Mouse (Mus musculus) retina, postnatal 7 days (tissue): ENCODE data around the gene Zfhx3.

Source experiments
- DNase-seq: peaks from one replicate; pipeline ENCODE4 v3.0.0-alpha.2; 2012; ENCODE audit warnings: low read depth, low spot score

Zfhx3 gene

DNA sequence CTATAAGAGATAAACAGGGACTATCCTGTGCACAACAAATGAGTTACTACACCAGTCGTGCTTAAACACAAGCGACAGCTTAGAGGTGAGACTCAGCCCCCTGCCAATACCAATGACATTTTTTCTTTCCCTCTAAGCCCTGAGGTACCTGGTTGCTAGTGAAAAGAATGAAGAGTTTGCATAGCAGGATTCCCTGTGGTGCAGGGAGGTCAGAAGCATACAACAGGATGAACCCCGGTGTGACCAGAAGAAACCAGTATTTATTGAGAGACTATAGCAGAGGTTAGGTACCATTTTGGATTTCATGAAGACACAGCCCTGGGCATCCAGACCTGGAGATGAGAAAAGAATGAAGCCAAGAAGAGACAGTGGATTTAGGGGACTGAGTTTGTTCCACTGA lies 498.0 kb downstream of the Zfhx3 start:
- no peak for DNase-seq

DNA sequence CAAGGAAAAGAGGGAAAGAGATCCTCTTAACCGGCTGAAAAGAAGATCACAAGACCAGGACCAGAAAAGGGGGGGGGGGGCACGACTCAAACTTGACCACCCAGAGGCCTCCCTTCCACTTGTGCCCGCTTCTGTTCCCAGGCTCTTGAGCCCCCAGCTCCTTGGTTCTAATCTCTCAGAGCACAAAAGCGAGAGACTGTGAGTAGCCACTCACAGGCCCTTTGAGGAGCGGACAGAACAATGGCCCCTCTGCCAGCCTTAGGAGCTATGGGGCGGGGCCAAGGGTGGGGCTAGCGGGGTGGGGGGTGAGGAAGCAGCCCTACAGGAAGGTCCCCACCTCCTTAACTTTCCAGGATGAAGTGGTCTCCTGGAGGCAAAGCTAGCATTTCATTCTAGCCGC lies 508.4 kb downstream of the Zfhx3 start:
- DNase-seq, result no peak

DNA sequence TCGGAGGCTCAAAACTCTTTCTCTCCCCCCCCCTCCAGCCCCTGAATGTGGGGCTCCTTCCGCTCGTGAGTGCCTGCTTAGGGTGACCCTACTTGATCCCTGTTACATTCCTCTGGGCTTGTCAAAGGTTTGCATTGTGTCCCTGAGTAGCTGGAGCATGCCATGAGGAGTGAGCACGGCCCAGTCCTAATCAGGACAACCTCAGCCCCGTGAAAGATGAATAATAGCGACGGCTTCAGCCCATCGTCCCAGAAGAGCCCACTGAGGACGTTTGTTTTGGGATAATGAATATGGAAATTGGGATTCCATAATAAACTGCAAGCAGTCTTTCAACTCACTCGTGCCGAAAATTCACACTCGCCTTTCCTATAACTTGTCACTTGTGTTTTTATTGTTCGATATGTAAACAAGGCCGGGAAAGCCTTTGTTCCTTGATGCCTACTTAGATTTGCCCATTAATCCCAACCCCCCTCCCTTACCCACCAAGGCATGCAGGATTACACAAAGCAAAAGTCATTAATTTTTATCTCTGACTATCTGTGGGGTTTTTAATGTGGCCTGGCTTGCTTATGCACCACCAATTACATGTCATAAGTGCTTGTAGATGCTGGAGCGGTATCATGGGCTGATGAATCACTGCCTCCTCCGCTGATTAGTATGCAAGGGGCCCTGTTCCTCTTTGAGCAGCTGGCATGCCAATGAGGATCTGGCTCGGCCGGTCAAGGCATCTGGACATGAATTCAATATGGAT lies 512.3 kb downstream of the Zfhx3 start:
- no peak for DNase-seq

DNA sequence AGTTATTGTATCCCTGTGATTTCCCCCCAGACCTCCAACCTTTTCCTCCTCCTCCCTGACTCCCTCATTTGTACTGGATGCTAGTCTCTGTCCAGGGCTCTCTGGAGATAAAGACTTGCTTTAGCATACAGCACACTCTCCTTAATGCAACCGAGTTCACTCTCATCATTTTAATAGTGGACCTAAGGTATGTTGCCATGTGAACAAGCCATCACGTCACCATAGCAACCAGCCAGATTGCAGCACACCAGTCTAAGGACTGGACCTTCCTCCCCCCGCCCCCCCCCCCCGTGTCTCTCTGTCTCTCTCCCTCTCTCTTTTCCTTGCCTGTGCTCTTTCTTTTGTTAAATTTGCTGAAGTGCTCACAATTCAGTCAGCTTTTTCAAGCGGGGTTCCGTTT lies 524.2 kb downstream of the Zfhx3 start:
- DNase-seq, result no peak

DNA sequence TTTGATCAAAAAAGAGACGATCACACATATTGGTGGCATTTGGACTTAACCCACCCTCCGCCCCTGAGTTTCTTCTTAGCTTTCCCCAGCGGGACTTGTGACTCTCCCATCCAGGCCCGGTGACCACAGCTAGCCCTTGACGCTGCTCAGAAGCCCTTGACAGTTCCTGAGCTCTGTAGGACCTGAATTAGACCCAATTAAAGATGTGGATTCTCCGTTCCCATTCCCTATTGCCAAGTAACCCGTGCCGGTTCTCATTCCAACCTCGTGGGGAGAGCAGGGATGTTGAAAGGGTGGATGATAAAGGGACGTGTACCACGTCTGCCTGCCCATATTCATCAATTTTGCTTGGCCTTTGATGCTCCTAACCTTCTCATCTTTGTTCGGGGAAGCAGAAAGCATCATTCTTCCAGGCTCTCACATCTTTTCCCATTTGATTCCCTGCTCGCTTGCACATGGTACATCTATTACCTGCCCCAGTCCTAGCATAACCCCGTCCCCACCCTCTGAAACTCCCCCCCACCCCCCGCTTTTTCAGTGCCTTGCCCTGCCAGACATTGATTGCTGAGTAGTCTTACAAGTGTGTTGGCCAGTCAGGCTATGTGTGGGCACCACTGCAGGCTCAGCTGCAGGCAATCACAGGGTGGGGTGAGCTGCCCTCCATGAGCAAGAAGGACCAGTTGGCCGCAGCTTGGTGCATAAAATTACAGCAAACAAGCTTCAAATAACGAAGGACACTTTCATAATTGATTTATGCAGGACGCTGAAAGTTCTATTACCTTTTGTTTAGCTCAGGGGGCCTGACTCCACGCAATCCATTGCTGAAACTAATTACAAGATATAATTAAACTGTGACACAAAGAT lies 525.0 kb downstream of the Zfhx3 start:
- DNase-seq, result no peak

DNA sequence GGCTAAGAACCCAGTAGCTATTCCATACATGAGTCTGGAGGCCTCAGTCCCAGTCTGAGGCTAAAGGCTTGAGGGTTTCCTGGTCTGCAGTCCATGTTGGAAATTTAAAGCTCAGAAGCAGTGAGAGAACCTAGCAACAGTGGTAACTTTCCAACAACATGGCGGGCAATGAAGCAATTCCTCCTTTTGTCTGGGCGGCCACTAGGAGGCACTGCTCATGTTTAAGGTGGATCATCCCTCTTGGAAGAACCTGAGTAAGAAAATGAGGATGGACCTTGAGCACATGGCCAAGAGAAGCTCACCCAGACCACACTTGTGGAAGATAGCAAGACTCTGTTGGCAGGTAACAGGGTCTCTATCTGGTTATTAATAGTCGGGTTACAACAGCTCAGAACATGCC lies 527.8 kb downstream of the Zfhx3 start:
- no peak for DNase-seq

DNA sequence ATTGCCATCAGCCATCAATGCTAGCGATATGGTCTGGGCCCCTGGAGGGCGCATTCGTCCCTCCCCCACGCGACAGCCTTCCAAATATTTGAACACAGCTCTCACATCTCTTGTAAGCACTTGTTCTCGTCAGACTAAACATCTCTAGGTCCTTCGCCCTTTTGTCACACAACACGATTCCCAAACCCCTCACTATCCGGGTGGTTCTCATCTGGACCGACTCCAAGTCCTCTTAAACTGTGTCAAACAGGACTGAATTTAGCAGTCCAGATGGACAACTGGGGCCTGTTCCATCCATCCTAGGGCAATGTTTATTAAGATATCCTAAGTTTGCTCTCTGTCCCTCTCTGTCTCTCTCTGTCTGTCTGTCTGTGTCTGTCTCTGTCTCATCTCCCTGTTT lies 532.1 kb downstream of the Zfhx3 start:
- no peak for DNase-seq

DNA sequence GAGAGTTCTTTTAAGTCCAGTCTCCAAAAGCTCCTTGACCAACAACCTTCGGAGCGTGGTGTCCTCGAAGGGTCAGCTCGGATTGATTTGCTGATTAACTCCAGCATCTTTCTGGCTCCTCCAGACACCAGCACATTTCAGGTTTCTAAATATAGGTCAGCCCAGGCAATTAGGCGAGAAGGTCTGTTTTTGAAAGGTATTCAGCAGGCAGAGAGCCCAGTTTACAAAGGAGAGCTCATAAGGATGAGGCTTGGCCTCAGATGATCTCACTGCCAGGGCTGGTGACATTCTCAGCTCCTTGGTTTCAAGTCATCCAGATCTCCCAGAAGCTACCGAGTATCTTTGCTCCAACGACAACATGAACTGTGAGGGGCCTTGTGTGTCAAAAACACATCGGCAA lies 535.7 kb downstream of the Zfhx3 start:
- DNase-seq, result no peak

DNA sequence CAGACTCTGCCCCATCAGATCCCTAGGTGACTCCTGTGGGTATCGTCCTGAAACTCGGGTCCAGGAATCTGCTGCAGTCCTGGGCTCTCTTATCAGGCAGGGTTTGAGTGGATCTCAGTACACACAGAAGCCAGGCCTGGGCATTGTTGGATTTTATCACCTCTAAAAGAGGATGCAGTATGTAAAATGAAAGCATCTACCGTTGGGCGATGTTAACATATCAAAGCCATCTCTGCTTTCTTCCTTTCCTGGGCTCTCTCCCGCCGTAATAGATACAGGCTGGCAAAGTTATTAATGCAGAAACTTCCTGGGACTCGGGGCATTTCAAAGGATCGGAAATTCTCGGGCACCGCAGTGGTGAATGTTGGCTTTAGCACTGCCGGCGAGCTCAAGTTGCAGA lies 537.7 kb downstream of the Zfhx3 start:
- no peak for DNase-seq

DNA sequence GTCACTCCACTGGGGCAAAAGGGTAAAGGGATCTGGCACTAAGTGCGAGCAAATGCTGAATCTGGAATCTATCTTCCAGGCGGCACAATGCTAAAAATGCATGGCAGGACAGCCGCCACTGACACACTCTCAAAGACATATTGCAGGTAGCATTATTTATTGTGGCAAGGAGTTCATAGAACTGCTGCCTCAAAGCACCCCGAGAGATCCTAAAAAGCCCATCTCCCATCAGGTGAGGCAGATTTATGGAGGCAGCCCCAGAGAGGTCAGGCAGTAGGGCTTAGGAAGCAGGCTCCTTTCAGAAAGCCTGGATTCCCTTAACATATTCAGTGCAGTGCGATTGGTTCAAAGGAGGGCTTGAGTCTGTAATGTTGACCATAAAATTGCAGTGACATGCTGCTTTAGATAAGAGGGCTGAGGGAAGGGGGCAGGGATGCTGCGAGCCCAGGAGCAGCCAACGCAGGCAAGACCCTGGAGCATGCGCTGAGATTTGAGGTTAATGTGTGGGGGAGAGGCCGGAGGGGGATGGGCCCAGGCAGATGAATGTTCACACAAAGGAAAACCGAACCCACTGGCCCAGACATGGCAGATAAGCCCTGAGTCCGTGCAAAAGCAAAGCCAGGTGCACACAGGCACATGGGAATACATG lies 538.8 kb downstream of the Zfhx3 start:
- peak; percentile 13 for DNase-seq

DNA sequence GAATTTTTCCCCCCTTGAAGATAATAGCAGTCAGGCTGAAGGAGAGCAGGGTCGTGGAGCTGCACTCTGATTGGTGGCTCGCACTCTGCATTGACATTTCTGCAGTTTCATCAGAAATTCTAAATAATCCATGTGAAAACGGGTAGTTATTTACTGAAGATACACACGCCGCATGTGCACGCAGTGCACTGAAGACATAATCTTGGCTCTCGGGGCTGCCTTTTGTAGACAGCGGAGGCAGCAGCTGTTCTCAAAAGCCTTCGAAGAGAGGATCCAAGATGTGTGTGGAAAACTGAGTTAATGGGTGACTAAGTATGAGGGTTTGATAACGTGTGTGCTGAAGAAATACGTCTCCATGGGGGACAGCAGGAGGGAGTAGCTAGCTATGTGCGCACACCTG lies 553.7 kb downstream of the Zfhx3 start:
- DNase-seq, result no peak

DNA sequence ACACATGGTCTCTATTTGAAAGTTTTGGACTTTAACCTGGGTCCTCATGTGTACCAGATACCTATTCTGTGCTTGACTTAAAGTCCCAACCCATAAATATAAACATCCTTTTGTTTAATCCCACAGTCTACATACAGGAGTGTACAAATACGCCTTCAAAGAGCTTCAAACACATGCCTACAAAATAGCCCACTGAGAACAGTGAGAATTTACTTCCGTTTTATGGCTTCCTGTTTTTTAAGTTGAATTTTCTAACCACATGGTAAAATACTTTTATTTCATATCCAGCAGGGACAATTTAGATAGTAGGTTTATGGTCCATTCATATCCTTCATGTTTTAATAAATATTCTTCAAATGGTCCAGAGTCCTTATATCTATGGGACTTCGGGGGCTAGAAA lies 564.3 kb downstream of the Zfhx3 start:
- DNase-seq, result no peak

DNA sequence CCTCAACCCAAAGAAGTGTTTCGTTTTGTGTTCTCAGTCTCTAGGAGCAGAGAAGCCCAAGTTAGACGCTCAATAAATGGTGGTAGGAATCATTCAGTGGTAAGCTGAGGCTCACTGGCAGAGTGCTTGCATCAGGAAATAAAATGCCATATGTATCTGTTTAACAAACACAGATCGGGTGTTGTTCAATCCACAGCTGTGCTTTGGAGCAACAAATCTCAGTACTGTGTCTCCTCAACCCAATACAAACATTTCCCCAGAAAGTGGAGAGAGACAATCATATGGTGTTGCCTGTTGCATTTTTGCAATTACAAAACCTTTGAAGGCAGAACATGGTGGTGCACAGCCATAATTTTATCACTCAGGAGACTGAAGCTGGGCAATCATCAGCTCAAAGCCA lies 565.3 kb downstream of the Zfhx3 start:
- DNase-seq, result no peak

DNA sequence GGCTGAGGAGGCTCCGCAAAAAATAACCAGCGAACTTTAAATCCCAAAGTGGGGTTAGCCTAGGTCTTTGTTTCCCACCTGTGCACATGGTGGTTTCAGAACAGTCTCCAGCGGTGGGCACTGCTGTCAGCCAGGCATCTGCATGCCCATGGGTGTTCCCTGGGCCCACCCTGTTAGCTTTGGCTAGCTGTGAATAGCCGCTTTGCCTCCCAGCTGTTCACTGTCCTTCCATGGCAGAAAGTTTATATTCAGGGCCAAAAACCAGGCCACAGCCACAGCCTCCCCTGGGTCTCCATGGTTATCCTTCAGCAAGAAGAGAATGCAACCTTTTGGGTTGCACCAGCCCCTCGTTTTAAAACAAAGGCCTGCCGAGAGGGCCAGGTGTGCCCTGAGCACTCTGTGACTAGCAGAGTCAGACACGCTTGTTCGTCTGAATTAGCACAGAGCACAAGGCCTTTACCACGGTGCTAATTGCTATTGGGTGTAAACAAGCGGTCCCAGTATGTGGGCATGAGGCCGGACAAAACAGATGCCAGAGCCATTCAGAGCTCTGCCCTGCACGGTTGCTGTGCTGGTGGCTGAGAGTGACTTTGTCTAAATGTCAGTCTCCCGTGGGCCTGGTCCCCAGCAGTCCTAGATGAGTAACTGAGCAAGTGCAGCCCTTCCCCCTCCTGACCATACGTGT lies 568.3 kb downstream of the Zfhx3 start:
- DNase-seq, result no peak

DNA sequence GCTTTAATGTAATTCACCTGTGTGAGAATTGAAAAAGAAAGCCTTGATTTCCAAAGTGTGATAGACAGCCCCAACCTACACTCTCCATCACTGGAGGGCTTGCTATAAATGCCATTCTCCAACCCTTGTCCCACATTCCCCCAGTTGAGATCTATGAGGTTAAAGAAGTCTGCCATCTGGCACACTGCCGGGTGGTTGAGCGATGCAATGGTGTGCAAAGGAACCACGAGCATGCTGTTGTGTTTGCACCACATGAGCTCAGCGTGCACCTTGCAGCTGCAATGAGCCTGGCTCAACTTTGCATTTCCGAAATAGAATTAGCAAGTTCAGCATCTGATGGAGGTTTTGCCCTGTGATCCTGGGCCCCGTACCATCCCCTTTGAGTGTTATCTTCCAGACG lies 575.7 kb downstream of the Zfhx3 start:
- DNase-seq, result no peak

DNA sequence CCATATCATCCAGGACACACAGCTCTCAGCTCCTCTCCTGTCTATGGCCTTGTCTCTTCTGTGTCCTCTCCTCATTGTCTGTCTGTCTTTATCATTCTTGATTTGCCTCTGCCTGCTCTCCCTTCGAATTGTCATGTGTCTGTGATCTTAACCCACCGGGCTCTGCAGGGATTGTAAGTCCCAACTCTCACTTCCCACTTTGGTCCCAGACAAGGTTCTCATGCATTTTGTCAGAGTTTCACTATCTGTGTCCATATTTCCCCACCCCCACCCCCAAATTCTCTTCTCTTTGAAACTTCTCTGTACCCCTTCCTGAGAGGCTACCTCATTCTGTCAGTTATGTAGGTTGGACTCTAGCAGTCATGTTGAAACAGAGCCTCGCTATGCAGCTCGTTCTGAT lies 579.6 kb downstream of the Zfhx3 start:
- DNase-seq, result no peak

DNA sequence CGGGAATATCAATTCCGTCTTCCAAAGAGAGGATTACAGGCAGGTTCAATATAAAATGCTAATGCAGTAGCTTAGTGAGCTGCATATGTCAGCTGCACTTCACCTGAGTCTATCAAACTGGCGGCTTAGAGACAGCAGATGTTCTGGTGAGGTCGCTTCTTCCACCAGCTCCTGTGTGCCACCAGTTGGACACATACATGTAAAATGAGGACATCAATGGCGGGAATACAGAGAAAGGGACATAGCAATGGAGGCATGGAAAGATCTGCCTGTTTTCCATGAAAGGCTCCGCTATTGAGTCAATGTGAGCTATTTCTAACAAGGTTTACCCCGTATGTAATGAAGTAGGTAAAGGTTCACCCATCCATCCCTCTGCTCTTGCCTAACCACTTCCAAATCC lies 587.0 kb downstream of the Zfhx3 start:
- no peak for DNase-seq

DNA sequence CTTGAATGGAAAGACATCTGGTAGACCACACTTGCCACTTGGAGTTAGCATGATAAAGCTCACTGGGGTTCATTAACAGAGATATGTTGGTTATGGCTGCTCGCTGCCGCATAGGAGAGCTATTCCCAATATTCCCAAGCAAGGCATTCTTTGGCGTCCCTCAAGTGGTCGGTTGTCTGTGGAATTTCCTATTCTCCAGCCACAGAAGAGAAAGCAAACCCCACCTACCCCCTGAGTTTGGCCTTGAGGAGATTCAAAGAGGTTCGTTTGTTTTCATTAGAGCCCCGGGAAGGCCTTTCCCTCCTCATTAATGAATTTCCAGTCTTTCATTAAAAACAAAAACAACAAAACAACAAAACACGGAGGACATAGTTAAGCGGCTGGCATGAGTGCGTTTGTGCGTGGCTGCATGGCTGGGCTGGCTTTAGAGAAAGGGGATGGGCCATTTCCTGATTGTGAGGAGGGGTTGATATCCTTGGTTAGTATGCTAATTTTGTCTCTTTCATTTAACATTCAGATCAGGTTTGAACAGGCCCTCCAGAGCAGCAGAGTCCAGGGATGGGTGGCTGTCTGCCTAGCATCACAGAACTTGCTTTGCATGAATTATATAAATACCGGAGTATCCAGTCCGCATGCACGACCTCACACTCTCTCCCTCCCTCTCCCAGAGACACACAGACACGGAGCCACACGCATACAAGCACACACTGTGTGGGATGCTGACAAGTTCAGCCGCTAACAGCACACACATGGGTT lies 592.9 kb downstream of the Zfhx3 start:
- DNase-seq, result no peak

DNA sequence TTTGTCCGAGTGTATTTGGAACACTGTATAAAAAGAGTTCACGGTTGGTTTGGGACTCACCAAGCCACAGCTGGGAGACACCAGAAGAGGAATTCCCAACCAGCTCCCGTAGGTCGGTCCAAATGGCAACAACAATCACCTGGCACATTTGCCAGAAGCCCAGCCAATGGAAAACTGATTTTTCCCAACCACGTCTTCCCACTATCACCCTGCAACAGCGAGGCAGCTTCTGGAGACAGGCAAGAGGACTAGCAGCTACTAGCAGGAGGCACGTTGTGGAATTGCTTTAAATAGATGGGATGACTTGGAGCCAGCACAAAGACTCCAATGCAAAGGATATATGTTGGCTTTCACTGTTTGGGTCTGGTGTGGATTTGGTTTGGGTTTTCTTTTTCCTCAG lies 593.7 kb downstream of the Zfhx3 start:
- no peak for DNase-seq

DNA sequence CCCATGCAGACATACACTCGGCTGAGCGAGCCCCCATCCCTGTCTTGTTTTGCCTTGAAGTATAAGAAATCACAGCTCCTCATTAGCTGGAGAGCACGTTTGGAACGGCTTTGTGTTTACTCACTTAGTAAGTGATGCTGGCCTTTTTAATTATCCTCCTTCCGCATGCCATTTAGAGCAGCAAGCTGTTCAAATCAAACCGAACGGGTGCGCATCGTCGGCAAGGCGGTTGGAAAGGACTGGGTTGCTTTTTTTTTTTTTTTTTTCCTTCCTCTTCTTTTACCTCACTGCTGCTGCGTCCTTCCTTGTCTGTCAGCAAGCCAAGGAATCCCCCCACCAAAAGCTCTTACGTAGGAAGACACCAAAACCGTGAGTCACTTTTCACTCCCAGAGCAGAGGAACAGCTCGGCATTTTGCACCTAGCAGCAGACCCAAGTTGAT lies 594.5 kb downstream of the Zfhx3 start:
- peak; percentile 20 for DNase-seq
